Mouse (Mus musculus) mouse trophoblast stem cell (cell line): ENCODE measurements around the gene Klf3.

Experiments
- in situ Hi-C, 2 experiments: fragments of 300-500 bp; cut with MseI, MboI; formaldehyde crosslinking; loops; 2 replicates in 1 of 2; 3 replicates in 1 of 2; pipeline ENCODE4 v1.15.1; 2025

Gene Klf3

DNA sequence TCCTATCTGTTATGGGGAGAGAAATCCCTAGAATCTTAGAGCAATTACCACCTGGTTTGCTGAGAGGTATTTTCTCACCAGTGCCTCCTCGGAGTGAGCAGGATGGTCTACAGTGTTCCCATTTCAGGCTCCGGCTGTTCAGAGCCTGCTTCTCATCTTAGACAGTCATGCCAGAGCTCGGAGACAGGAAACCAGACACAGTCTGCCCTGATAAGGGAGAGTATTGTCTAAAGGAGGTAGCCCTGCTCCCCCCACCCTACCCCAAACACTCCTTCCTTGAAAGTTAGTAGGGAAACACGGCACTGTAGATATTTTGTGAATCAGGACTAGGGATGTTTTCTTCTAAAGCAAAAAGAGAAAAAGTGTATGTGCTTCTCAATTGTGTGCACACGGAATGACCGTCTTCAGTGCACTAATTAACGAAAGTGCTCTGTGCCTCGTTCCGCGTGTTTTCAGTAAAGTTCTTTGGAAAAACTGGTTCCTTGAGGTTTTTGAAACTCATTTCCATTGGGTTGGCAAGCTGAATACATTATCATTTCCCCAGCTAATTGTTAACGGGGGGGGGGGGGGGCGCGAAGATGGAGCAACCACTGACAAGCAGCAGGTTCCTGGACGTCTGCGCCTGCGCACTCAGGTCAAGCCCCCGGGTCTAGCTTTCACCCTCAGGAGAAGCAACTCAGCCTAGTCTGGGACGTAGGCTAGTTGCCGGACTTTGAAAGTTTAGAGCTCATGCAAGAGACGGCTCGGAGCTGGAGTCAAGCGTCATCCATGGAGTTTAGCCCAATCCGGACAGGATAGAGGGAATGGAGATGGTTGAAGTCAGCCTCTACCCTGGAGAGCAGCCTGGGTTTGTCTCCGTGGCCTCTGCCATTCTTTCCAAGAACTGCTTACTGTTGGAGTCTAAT is 5.2 kb downstream of the Klf3 start:
- in situ Hi-C loops, result loop anchor here in 1 of 2 experiments (10.0 kb wide), 1 partner anchor 424 kb away; no protein-coding TSS in a partner anchor

DNA sequence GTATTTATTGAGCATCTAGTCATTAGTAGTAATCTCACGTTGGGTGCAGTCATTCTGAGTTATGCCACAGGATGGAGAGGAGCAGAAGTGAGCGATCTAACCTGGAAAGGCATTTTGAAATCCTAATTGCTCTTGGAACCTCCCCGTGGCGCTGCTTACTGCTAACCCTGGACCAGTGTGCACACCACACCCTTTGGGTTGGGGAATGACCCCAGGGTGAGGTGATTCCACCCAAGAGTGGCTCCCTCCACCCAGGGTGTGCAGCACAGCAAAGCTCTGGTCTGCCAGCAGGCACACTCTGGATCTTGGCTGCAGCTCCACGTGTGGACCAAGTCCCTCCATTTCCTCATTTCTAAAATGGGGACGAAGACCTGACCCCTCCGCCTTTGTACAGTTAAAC is 6.1 kb downstream of the Klf3 start:
- in situ Hi-C loops, result loop anchor here in 1 of 2 experiments (10.0 kb wide), 1 partner anchor 424 kb away; no protein-coding TSS in a partner anchor

DNA sequence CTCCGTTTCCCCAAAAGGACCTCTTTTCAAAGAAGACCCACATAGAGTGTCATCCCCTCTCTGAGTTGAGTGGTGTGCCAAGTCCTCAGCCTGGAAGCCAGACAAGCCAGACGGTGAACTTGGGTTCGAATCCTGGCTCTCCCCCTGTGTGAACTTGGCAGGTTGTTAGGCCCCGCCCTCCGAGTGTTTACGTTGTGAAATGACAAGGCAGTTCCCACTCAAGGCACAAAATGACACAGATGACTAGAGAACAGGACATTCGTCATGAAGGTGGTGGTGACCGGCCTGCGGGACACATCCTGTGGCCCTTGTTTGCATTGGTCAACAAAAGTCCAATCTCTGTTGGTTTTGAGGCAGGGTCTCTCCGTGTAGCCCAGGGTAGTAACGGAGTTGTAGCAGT is 6.7 kb downstream of the Klf3 start:
- in situ Hi-C loops, result loop anchor here (5.0 to 10.0 kb wide), 3 partner anchors 303 to 425 kb away; no protein-coding TSS in a partner anchor

DNA sequence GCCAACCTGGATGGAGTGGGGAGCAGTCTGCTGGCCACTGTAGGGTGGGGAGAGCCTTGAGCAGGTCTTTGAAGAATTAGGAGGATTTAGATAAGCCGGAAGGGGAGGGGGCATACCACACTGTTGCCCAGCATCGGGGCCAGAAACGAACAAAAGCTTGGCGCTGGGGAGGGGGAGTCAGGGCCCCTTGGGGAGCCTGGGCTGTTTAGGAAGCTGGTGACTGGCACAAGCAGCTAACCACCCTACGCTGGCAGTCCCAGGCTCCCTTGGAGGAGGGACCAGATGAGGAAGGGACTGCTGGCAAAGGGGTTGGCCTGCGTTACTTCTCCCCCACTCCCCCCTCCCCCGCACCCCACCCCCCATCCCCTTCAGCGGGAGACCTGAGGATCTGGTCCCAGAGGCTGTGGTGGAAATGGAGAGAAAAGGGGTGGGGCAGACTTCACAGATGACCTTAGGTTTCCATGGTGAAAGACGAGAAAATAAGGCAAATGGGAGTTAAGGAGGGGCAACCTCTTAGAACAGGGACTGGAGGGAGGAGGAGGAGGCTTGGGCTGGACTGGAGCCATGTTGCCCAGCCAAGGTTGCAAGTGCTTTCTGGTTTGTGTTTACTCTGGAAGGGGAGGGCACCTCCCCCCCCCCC is 7.8 kb downstream of the Klf3 start:
- in situ Hi-C loops, result loop anchor here (5.0 to 10.0 kb wide), 3 partner anchors 304 to 426 kb away; no protein-coding TSS in a partner anchor

DNA sequence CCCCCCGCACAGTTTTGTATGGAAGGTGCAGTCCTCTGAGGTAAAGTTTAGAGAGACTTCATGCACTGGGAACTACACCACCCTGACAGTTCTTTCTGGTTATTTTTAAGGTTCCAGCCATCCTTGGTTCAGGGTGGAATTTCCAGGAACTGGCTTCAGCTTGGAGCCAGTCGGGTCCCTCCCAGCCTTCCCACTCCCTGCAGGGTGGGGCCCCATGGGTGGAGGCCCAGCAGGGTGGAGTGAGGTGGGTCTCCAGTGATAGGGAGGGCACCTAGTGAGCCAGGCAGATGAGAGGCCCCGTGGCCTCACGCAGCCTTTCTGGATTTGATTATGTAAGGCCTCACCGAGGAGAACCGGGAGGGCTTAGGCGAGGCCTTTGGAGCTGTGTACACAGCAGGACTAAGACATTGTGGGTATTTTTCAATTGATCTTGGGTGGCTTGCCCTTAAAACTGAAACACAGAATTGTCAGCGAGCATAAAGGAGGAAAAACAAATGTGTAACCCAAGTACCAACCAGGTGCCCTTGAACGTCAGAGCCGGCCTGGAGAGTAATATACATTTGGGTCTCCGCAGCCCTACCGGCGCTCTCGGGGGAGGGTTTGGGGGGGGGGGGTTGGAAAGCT is 8.4 kb downstream of the Klf3 start:
- in situ Hi-C loops, result loop anchor here (5.0 to 10.0 kb wide), 3 partner anchors 304 to 427 kb away; no protein-coding TSS in a partner anchor

DNA sequence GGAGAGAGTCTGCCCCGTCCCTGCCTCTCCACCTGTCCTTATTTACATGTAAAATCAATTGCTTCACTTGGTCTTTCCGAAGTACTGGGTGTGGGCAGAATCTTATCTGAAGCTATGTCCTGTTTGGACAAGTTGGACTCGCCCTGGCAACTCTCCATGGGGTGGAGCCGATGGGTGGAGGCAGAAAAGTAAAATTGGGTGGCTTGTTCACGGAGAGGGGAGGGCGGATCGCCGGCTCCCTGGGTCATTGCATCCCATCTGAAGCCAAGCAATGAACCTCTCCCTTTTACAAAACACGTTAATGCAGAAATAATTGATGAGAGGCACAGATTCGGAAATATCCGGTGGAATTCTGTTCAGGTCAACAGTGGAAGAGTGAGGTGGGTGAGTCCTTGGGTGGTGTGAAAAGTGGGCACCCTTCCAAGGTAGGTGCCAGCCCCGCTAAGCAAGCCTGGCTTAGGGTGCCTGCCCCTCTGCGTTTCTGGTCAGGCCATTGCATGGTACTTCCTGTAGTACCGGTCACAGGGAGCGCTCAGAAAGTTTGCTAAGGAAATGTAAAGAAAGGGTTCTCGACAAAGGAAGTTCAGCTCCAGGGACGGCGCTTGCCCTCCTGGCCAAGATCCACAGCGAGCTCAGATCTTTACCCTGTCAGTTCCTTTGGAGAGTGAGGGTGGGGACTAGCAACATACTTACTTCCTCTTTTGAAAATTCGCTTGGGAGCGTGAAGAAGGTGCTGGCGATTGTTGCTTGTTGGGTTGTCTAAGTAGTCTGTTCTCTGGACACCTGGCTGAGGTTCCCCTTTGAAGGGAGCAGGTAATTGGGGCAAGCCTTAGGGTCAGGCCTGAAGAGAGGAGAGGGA is 9.2 kb downstream of the Klf3 start:
- in situ Hi-C loops, result loop anchor here (5.0 to 10.0 kb wide), 3 partner anchors 305 to 428 kb away; no protein-coding TSS in a partner anchor

DNA sequence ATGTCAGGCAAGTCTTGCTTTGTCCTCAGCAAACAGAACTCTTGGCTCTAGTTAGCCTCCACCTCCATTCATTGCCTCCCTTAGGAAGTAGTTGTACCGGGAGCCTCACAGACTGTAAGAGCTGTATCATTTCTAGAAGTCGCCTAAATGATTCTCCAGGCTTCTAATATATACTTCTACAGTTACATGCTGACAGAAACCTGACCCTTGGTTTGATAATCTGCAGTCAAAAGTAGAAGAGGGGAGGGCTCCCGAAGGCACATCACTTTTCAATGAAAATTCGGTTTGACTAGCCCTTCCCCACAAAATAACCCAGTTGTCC is 9.8 kb downstream of the Klf3 start:
- in situ Hi-C loops, result loop anchor here (5.0 to 10.0 kb wide), 3 partner anchors 306 to 428 kb away; no protein-coding TSS in a partner anchor

DNA sequence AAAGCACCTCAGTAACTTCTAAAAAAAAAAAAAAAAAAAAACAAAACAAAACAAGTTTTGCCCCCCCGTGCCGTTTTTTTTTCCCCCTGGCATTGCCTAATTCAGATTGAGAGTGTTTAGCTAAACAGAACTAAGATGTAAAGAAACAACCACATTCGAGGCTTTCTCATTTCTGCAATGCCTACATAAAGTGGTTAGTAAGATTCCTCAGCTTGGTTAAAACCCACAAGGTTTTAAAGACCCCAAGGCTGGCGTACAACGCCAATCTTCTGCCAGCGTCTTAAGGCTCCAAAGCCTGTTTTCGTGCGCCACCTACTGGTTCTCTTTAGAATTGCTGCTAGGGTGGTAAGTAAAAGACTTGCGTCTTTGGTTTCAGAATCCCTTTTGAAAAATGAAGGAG is 10.2 kb downstream of the Klf3 start:
- in situ Hi-C loops, result loop anchor here (5.0 to 10.0 kb wide), 3 partner anchors 306 to 429 kb away; no protein-coding TSS in a partner anchor

DNA sequence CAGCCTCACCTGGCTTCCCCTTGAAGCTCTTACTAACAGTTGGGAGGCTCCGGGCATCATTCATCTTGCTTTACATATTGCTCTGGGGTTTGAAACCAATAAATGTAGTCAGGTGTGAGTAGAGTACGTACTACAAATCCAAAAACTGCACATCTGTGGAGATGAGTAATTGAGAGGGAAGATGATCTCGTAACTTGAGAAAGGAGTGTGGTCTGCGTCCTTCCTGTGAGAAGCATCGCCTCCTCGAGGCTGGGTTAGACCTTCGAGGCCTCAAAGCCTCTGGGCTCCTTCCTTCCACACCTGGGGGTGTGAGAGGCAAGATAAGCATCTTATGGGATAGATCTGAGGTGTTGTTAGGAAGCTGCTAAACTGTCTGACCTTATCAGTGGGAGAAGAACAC is 11.2 kb downstream of the Klf3 start:
- in situ Hi-C loops, result loop anchor here (5.0 to 10.0 kb wide), 3 partner anchors 307 to 430 kb away; no protein-coding TSS in a partner anchor

DNA sequence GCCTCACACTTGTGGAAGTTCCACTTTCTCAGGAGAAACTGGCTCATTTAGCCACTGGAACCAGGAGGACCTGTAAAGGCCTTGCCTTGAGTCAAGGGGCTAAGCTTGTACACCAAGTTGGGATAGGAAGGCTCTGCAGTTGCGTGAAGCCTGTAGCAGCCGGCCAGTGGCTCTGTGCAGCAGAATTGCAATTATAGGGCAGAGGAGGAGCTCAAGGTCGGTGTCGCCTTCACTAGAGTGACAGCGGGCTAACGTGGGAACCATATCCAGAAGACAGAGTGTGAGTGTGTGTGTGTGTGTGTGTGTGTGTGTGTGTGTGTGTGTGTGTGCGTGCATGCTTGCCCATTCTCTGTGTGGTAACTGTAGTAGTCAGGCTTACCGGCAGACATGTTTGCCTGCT is 12.4 kb downstream of the Klf3 start:
- in situ Hi-C loops, result loop anchor here in 1 of 2 experiments (10.0 kb wide), 1 partner anchor 431 kb away; no protein-coding TSS in a partner anchor

DNA sequence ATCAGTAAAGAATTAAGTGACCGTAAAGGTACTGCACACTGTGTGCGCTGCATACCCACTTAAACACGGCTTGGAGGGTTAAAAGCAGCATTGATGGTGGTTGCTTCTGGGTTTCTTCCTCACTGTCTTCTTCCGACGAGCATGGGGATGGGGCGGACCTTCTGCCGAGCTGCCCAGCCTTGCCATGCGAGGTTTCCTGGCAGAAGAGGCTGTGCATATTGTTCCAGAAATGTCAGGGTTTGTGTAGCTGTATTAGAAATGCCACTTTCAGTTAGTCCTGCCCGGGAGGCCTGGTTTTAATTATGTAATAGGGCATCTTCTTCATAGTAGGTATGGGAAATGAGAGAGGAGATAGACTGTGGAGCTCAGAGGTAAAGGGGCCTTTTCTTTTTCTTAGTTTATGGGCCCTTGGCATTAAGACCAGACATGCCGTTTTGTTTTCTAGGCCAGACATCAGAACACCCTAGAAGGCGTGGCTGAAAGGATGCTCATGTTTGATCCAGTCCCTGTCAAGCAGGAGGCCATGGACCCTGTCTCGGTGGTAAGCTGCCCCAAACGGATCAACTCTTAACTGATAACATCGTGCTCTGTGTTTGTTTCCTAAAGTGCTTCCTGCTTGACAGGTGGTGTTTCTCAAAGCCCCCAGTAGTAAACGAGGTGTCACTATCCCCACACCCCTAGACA is 13.2 kb downstream of the Klf3 start:
- in situ Hi-C loops, result loop anchor here in 1 of 2 experiments (10.0 kb wide), 1 partner anchor 432 kb away; no protein-coding TSS in a partner anchor

DNA sequence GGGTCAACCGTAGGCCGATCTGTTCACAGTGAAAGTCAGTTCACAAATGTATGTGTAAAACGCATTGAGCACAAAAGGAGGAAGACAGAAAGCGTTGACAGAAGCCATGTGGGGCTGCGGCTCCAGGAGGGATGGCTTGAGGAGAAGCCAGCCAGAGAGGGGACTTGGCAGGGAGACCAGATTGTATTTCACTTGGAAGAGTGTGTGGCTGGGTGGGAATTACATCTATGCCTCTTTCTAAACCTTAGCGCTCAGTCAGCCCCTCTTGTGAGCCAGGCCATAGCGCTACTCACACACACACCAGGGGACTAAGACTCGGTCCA is 13.7 kb downstream of the Klf3 start:
- in situ Hi-C loops, result loop anchor here in 1 of 2 experiments (10.0 kb wide), 1 partner anchor 432 kb away; no protein-coding TSS in a partner anchor

DNA sequence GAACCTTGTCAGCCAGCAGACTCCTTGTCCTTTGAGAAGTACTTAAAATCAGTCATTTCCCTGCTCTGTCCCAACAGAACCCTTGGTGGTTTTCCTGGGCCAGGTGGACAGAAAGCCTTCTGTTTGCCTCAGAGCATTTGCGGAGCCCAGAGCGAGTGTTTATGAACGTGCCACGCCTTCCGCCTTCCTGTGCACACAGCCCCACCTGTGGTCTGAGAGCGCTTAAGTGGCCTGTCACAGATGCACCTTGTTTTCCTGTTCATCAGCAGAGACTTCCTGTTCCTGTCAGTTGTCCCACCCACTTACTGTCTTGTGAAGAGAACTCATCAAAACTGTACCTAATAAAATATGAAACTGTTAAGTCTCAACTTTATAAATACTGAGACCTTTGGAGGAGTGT is 16.2 kb downstream of the Klf3 start:
- in situ Hi-C loops, result loop anchor here in 1 of 2 experiments (10.0 kb wide), 1 partner anchor 435 kb away; no protein-coding TSS in a partner anchor

DNA sequence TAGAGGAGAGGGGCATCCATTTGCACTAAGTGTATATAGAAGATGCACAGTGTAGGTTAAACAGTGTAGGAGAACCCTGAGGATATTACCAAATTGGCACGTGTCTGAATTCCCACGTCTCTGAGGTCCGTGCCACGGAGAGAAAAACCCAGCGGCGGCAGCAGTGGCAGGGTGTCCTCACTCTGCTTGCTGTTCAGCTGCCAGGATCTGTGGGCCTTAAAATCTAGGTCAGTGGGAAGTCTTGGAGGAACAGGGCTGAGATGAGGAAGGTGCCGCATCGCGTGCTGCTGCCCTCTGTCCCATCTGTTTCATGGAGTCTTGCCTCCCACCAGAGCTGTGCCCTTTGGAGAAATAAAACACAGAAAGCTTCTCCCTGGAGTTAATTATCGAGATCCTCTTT is 16.9 kb downstream of the Klf3 start:
- in situ Hi-C loops, result no loop called here

DNA sequence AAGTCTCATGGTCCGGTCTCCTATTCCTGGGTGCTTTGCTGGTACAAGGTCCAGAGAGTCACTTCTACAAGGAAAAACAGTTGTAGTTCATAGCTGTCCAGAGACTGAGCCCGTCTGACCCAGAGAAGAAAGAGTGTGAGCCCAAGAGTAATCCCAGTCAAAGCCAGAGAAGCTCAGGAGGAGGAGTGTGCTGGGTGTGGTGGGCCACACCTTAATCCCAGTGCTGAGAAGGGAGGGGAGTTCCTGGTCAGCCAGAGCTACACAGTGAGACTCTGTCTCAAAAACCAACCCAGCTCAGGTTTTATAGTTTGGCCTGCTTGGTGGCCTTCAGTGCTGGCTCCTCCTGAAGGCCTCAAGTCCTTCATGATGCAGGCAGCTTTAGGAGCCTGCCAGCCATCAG is 18.1 kb downstream of the Klf3 start:
- in situ Hi-C loops, result no loop called here

DNA sequence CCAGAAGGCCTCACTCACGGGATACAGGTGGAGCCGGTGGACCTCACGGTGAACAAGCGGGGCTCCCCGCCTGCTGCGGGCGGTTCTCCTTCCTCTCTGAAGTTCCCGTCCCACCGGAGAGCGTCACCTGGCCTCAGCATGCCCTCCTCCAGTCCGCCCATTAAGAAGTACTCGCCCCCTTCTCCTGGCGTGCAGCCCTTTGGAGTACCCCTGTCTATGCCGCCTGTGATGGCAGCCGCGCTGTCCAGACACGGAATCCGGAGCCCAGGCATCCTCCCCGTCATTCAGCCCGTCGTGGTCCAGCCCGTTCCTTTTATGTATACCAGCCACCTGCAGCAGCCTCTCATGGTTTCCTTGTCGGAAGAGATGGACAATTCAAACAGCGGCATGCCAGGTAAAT is 18.8 kb downstream of the Klf3 start:
- in situ Hi-C loops, result no loop called here

DNA sequence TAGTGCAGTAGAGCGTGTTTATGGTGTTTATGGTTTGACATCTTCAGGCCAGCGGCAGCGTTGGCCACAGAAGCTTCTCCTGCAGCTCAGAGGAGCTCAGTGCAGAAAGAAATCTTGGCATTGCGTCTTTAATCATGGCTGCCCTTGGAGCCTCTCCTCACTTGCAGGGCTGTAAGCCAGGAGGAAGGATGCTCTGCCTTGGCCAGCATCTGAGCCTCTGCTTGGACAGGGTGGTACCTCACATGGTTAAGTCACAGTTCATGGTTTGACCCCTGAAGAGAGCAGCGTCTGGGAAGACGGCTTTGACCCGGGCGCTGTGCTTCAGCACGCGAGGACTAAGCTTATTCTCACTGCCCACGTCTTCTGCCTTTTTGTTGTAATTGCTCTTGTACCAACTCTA is 20.2 kb downstream of the Klf3 start:
- in situ Hi-C loops, result no loop called here

DNA sequence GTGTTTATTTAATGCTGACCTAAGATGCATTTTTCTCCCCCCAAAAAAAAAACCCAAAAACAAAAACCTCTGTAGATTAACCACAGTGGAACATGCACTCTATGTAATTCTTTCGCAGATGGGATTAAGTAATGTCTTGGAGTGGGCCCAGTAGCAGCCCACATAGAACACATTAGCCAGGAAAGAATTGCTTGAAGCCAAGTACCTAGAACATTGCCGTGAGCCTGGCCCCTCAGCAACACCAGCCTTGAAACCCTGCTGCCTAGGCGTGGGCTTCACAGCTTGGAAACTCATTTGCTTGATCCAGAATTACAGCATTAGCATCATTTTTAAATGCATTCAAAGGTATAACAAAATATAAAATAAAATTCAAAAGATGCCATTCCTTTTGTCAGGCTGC is 21.6 kb downstream of the Klf3 start:
- in situ Hi-C loops, result no loop called here

DNA sequence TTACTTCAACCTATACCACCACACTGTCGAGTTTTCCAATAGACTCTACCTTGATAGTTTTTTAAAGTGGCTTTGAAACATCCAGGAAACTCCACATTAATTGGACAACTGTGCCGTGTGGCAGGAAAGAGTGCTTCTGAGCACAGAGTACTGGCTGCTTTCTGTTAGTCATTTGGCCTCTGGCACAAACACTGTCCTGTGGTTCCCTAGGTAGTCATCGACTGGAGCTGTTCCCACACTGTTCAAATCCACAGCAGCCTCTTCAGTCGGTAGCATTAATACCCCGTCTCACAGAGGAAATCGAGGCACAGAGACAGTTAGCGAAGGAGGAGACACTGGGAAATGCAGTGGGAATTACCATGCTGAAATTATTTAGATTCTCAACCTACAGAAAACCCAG is 22.3 kb downstream of the Klf3 start:
- in situ Hi-C loops, result no loop called here

DNA sequence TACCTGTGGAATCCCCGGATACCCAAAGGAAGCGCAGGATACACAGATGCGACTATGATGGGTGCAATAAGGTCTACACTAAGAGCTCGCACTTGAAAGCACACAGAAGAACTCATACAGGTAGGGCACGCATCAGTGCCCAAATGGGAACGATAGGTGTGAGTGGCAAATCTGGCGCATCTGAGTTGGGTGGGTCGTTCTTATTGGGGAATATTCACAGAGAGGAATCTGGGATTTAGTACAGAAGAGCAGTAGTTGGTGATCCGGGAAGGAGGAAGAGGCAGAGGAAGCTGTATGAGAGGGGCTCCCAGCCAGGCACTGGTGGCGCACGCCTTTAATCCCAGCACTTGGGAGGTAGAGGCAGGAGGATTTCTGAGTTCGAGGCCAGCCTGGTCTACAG is 24.0 kb downstream of the Klf3 start:
- in situ Hi-C loops, result no loop called here
